Mouse (Mus musculus): Measurements from ENCODE around the gene Cit.

- TF ChIP-seq POLR2A (IDR thresholded peaks at IDR 0.05; ENCODE audit: control insufficient read depth, low read depth, low read length): no peak
- TF ChIP-seq CTCF (IDR thresholded peaks at IDR 0.05; ENCODE audit: control insufficient read depth, insufficient read depth, insufficient replicate concordance, low read depth, low read length): no peak
These were observed 158.7 kb downstream of the Cit start for GRCm38 (mm10) chr5:116003825-116004224.

All from testis, adult 2 months (tissue).